Mouse (Mus musculus): ENCODE measurements around the gene Rhox7b. TPM values are rescaled to one million over a fixed set of nuclear protein-coding genes. Genes with fewer than 3 reads are reported as not detected.
"Not testable (repeated sequence)": the region's sequence is repeated elsewhere in the genome, so short reads cannot be mapped to it uniquely, and the experiment has no call there.

Gene Rhox7b
- total RNA-seq (2022), result not detected

DNA sequence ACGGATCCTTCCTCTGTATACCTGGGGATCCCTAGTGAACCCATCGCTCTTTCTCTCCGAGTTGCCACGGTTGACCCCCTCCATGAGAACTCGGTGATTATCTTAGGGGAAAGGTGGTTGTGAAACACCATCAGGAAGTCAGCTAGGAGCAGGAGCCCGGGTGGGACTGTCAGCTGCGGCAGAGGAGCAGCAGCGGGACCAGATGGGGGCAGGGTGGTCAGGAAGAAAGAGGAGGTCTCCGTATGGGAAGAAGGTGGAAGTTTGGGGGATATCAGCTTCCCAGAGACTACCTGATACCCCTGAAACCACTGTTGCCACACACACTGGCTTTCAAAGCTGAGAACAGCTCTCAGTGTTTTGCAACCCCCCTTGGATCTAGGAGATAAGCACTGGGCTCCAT is at the start of gene Rhox7b:
Gene Rhox7b, minus strand, starts transcription at position 101 of the 400 bp plus-strand sequence.
- DNase-seq (ENCODE audit: low spot score), result not testable (repeated sequence)

GRCm38 (mm10) chrX:37916311-37916710 is 19.3 kb upstream of the Rhox7b start:
- DNase-seq (ENCODE audit: low spot score), result no peak

GRCm38 (mm10) chrX:37908581-37908980 is 11.5 kb upstream of the Rhox7b start:
- no peak for DNase-seq (ENCODE audit: low spot score)

GRCm38 (mm10) chrX:37903727-37904126 is 6.7 kb upstream of the Rhox7b start:
- DNase-seq (ENCODE audit: low spot score), result no peak

DNA sequence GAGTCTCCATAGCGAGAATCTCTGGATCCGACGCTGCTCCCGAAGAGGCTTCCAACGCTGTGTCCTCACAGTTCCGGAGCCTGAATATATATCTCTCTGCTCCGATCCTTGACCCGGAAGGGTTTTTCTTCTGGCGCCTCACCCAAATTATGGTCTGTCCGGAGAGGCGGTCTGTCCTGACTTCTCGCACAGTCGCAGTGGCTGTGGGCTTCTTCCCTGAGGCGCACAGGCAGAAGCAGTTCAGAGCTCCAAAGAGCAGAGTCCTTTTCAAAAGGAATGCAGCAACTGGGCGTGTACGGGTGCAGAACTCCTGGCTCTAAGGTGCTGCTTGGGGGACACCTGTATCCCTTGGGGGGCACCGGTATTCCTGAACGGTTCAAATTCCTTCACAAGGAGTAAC is 4.6 kb upstream of the Rhox7b start, which contains the start of gene Rhox9:
Gene Rhox9, minus strand, starts transcription at position 101 of the 400 bp plus-strand sequence.
- DNase-seq (ENCODE audit: low spot score), result not testable (repeated sequence)

GRCm38 (mm10) chrX:37878844-37879243 is 18.2 kb downstream of the Rhox7b start, which contains the start of gene Rhox8:
Gene Rhox8, minus strand, starts transcription at chrX:37878944.
- DNase-seq (ENCODE audit: low spot score), result no peak

GRCm38 (mm10) chrX:37871641-37872040 is 25.4 kb downstream of the Rhox7b start:
- DNase-seq (ENCODE audit: low spot score), result no peak

Other genes with a start within 250 kb of the Rhox7b start
- gene Rhox4g, start 245.9 kb downstream of the Rhox7b start, total RNA-seq (2022), result not detected
- not detected for gene Rhox3h, start 228.5 kb downstream of the Rhox7b start, total RNA-seq (2022)
- gene Rhox2h, start 224.0 kb downstream of the Rhox7b start, total RNA-seq (2022), result under 1 TPM in 2 of 4 experiments, not detected in 2; 0.63 to 0.72 TPM
- 1 to 10 TPM in 3 of 4 experiments, under 1 TPM in 1; 0.60 to 3.8 (median 1.6) TPM for gene Rhox5, start 92.4 kb downstream of the Rhox7b start, total RNA-seq (2022)
- not detected for gene Rhox6, start 70.3 kb downstream of the Rhox7b start, total RNA-seq (2022)
- gene Rhox7a, start 65.5 kb downstream of the Rhox7b start, total RNA-seq (2022), result not detected
- gene Rhox8, start 18.3 kb downstream of the Rhox7b start, total RNA-seq (2022), result not detected
- not detected for gene Rhox9, start 4.5 kb upstream of the Rhox7b start, total RNA-seq (2022)
- not detected for gene Btg1-ps1, start 121.6 kb upstream of the Rhox7b start, total RNA-seq (2022)
- not detected for gene Btg1-ps2, start 145.9 kb upstream of the Rhox7b start, total RNA-seq (2022)
- not detected for gene Rhox10, start 169.2 kb upstream of the Rhox7b start, total RNA-seq (2022)
- not detected for gene Rhox11, start 187.9 kb upstream of the Rhox7b start, total RNA-seq (2022)
- gene Rhox12, start 213.7 kb upstream of the Rhox7b start, total RNA-seq (2022), result not detected
- gene Rhox13, start 224.0 kb upstream of the Rhox7b start, total RNA-seq (2022), result not detected

All from heart, adult 8-10 months (tissue).